Mouse (Mus musculus): ENCODE data around the gene Fbln2. TPM values are rescaled to one million over a fixed set of nuclear protein-coding genes. Genes with fewer than 3 reads are reported as not detected.

Gene Fbln2
- polyA plus RNA-seq, 1 experiment = 2.4 TPM

- no peak for TF ChIP-seq POLR2A (IDR thresholded peaks at IDR 0.05; ENCODE audit: control insufficient read depth, low read depth, low read length)
- TF ChIP-seq CTCF (IDR thresholded peaks at IDR 0.05; ENCODE audit: control insufficient read depth, insufficient read depth, insufficient replicate concordance, low read depth, low read length) = no peak
- no peaks in the 10 kb centered on the region for H3K27me3 ChIP-seq (ENCODE audit: control insufficient read depth, insufficient read depth, low read length)
- no peak overlapping the region for H3K27ac ChIP-seq (ENCODE audit: control insufficient read depth, insufficient read depth, low read depth, low read length)
- peaks cover 1% of the 10 kb centered on the region; the same call in 1 of the 2 replicates for H3K4me1 ChIP-seq (ENCODE audit: control insufficient read depth, insufficient read depth, low read length)
- H3K36me3 ChIP-seq (ENCODE audit: control insufficient read depth, insufficient read depth, low read length) = no peaks in the 10 kb centered on the region
- H3K4me3 ChIP-seq (ENCODE audit: control insufficient read depth, low read depth, low read length) = no peak overlapping the region
These were observed 6.2 kb downstream of the Fbln2 start for GRCm38 (mm10) chr6:91218445-91218844.

- H3K4me3 ChIP-seq (ENCODE audit: control insufficient read depth, low read depth, low read length) = no peak overlapping the region
- no peak overlapping the region for H3K27ac ChIP-seq (ENCODE audit: control insufficient read depth, insufficient read depth, low read depth, low read length)
- H3K27me3 ChIP-seq (ENCODE audit: control insufficient read depth, insufficient read depth, low read length) = no peaks in the 10 kb centered on the region
- TF ChIP-seq CTCF (IDR thresholded peaks at IDR 0.05; ENCODE audit: control insufficient read depth, insufficient read depth, insufficient replicate concordance, low read depth, low read length) = no peak
- TF ChIP-seq POLR2A (IDR thresholded peaks at IDR 0.05; ENCODE audit: control insufficient read depth, low read depth, low read length) = no peak
- no peaks in the 10 kb centered on the region for H3K4me1 ChIP-seq (ENCODE audit: control insufficient read depth, insufficient read depth, low read length)
- H3K36me3 ChIP-seq (ENCODE audit: control insufficient read depth, insufficient read depth, low read length) = no peaks in the 10 kb centered on the region
These were observed 6.6 kb downstream of the Fbln2 start for GRCm38 (mm10) chr6:91218871-91219270.

GRCm38 (mm10) chr6:91220062-91220461 lies 7.8 kb downstream of the Fbln2 start:
- no peak overlapping the region for H3K4me3 ChIP-seq (ENCODE audit: control insufficient read depth, low read depth, low read length)
- no peaks in the 10 kb centered on the region for H3K4me1 ChIP-seq (ENCODE audit: control insufficient read depth, insufficient read depth, low read length)
- no peaks in the 10 kb centered on the region for H3K27me3 ChIP-seq (ENCODE audit: control insufficient read depth, insufficient read depth, low read length)
- no peak overlapping the region for H3K27ac ChIP-seq (ENCODE audit: control insufficient read depth, insufficient read depth, low read depth, low read length)
- TF ChIP-seq POLR2A (IDR thresholded peaks at IDR 0.05; ENCODE audit: control insufficient read depth, low read depth, low read length) (no peak), CTCF (IDR thresholded peaks at IDR 0.05; ENCODE audit: control insufficient read depth, insufficient read depth, insufficient replicate concordance, low read depth, low read length) (no peak)
- H3K36me3 ChIP-seq (ENCODE audit: control insufficient read depth, insufficient read depth, low read length) = no peaks in the 10 kb centered on the region

GRCm38 (mm10) chr6:91221094-91221493 lies 8.8 kb downstream of the Fbln2 start:
- Histone ChIP-seq H3K36me3 (ENCODE audit: control insufficient read depth, insufficient read depth, low read length) (no peaks in the 10 kb centered on the region), H3K27me3 (ENCODE audit: control insufficient read depth, insufficient read depth, low read length) (no peaks in the 10 kb centered on the region), H3K27ac (ENCODE audit: control insufficient read depth, insufficient read depth, low read depth, low read length) (no peak overlapping the region), H3K4me3 (ENCODE audit: control insufficient read depth, low read depth, low read length) (no peak overlapping the region), H3K4me1 (ENCODE audit: control insufficient read depth, insufficient read depth, low read length) (no peaks in the 10 kb centered on the region)
- TF ChIP-seq CTCF (IDR thresholded peaks at IDR 0.05; ENCODE audit: control insufficient read depth, insufficient read depth, insufficient replicate concordance, low read depth, low read length) (no peak), POLR2A (IDR thresholded peaks at IDR 0.05; ENCODE audit: control insufficient read depth, low read depth, low read length) (no peak)

- Histone ChIP-seq H3K36me3 (ENCODE audit: control insufficient read depth, insufficient read depth, low read length) (no peaks in the 10 kb centered on the region), H3K27ac (ENCODE audit: control insufficient read depth, insufficient read depth, low read depth, low read length) (no peak overlapping the region), H3K4me3 (ENCODE audit: control insufficient read depth, low read depth, low read length) (no peak overlapping the region), H3K27me3 (ENCODE audit: control insufficient read depth, insufficient read depth, low read length) (no peaks in the 10 kb centered on the region), H3K4me1 (ENCODE audit: control insufficient read depth, insufficient read depth, low read length) (no peaks in the 10 kb centered on the region)
- TF ChIP-seq CTCF (IDR thresholded peaks at IDR 0.05; ENCODE audit: control insufficient read depth, insufficient read depth, insufficient replicate concordance, low read depth, low read length) = no peak
- no peak for TF ChIP-seq POLR2A (IDR thresholded peaks at IDR 0.05; ENCODE audit: control insufficient read depth, low read depth, low read length)
These were observed 10.6 kb downstream of the Fbln2 start for GRCm38 (mm10) chr6:91222694-91223346.

- H3K4me3 ChIP-seq (ENCODE audit: control insufficient read depth, low read depth, low read length) = no peak overlapping the region
- TF ChIP-seq POLR2A (IDR thresholded peaks at IDR 0.05; ENCODE audit: control insufficient read depth, low read depth, low read length) (no peak), CTCF (IDR thresholded peaks at IDR 0.05; ENCODE audit: control insufficient read depth, insufficient read depth, insufficient replicate concordance, low read depth, low read length) (no peak)
- H3K27ac ChIP-seq (ENCODE audit: control insufficient read depth, insufficient read depth, low read depth, low read length) = no peak overlapping the region
- no peaks in the 10 kb centered on the region for H3K27me3 ChIP-seq (ENCODE audit: control insufficient read depth, insufficient read depth, low read length)
- no peaks in the 10 kb centered on the region for H3K36me3 ChIP-seq (ENCODE audit: control insufficient read depth, insufficient read depth, low read length)
- H3K4me1 ChIP-seq (ENCODE audit: control insufficient read depth, insufficient read depth, low read length) = no peaks in the 10 kb centered on the region
These were observed 12.7 kb downstream of the Fbln2 start for GRCm38 (mm10) chr6:91224939-91225338.

- H3K27ac ChIP-seq (ENCODE audit: control insufficient read depth, insufficient read depth, low read depth, low read length) = no peak overlapping the region
- H3K27me3 ChIP-seq (ENCODE audit: control insufficient read depth, insufficient read depth, low read length) = no peaks in the 10 kb centered on the region
- no peaks in the 10 kb centered on the region for H3K36me3 ChIP-seq (ENCODE audit: control insufficient read depth, insufficient read depth, low read length)
- H3K4me1 ChIP-seq (ENCODE audit: control insufficient read depth, insufficient read depth, low read length) = no peaks in the 10 kb centered on the region
- TF ChIP-seq POLR2A (IDR thresholded peaks at IDR 0.05; ENCODE audit: control insufficient read depth, low read depth, low read length) (no peak), CTCF (IDR thresholded peaks at IDR 0.05; ENCODE audit: control insufficient read depth, insufficient read depth, insufficient replicate concordance, low read depth, low read length) (no peak)
- no peak overlapping the region for H3K4me3 ChIP-seq (ENCODE audit: control insufficient read depth, low read depth, low read length)
These were observed 13.1 kb downstream of the Fbln2 start for GRCm38 (mm10) chr6:91225346-91225745.
